Mouse (Mus musculus): ENCODE measurements at regions not wholly inside any gene's neighbourhood (a gene's known extent, or its start where the extent isn't known, plus 50 kb on each side); places are given as distances from the start of the nearest gene placed in this dataset.

- H3K27ac ChIP-seq (ENCODE audit: low read length) = no peak overlapping the region
- H3K36me3 ChIP-seq (ENCODE audit: insufficient read depth, low read length) = no peaks in the 10 kb centered on the region
- peak; percentile 92; the same call in 1 of the 2 replicates for ATAC-seq (ENCODE audit: low FRiP score, low TSS enrichment)
- H3K4me3 ChIP-seq (ENCODE audit: low read length) = no peak overlapping the region
- H3K4me2 ChIP-seq (replicated peaks; ENCODE audit: low read depth, low read length) = peak overlapping the region; percentile 18; the same call in 1 of the 2 replicates
- no peaks in the 10 kb centered on the region for H3K9me3 ChIP-seq (ENCODE audit: low read length)
- H3K4me1 ChIP-seq (ENCODE audit: insufficient read depth, low read length) = no peaks in the 10 kb centered on the region
- no peak overlapping the region for H3K9ac ChIP-seq (replicated peaks; ENCODE audit: low read length)
- 19% methylated on average over 6 of the region's 6 CpGs for WGBS
- no peaks in the 10 kb centered on the region for H3K27me3 ChIP-seq (ENCODE audit: insufficient read depth, low read length)
Observed at GRCm38 (mm10) chr8:50708219-50708911, 1864.6 kb upstream of the Tenm3 start.

- WGBS = 53% methylated on average over 1 of the region's 1 CpGs
Observed at GRCm38 (mm10) chr8:50704276-50704675, 1860.5 kb upstream of the Tenm3 start.

GRCm38 (mm10) chr8:50689033-50689432 lies 1845.3 kb upstream of the Tenm3 start:
- H3K4me3 ChIP-seq (ENCODE audit: low read length) = no peak overlapping the region
- no peak overlapping the region for H3K4me2 ChIP-seq (replicated peaks; ENCODE audit: low read depth, low read length)
- H3K4me1 ChIP-seq (ENCODE audit: insufficient read depth, low read length) = no peaks in the 10 kb centered on the region
- no peaks in the 10 kb centered on the region for H3K36me3 ChIP-seq (ENCODE audit: insufficient read depth, low read length)
- no peak for ATAC-seq (ENCODE audit: low FRiP score, low TSS enrichment)
- no peak overlapping the region for H3K27ac ChIP-seq (ENCODE audit: low read length)
- no peak overlapping the region for H3K9ac ChIP-seq (replicated peaks; ENCODE audit: low read length)
- no peaks in the 10 kb centered on the region for H3K9me3 ChIP-seq (ENCODE audit: low read length)
- 72% methylated on average over 1 of the region's 1 CpGs for WGBS
- H3K27me3 ChIP-seq (ENCODE audit: insufficient read depth, low read length) = no peaks in the 10 kb centered on the region

More at GRCm38 (mm10) chr8:50704276-50704675, 1860.5 kb upstream of the Tenm3 start:
- H3K4me2 ChIP-seq (replicated peaks; ENCODE audit: low read depth, low read length) = no peak overlapping the region
- H3K4me3 ChIP-seq (ENCODE audit: low read length) = no peak overlapping the region
- no peak overlapping the region for H3K27ac ChIP-seq (ENCODE audit: low read length)
- H3K27me3 ChIP-seq (ENCODE audit: insufficient read depth, low read length) = no peaks in the 10 kb centered on the region
- no peak for ATAC-seq (ENCODE audit: low FRiP score, low TSS enrichment)
- H3K9ac ChIP-seq (replicated peaks; ENCODE audit: low read length) = no peak overlapping the region
- no peaks in the 10 kb centered on the region for H3K4me1 ChIP-seq (ENCODE audit: insufficient read depth, low read length)
- H3K9me3 ChIP-seq (ENCODE audit: low read length) = no peaks in the 10 kb centered on the region
- no peaks in the 10 kb centered on the region for H3K36me3 ChIP-seq (ENCODE audit: insufficient read depth, low read length)

- Histone ChIP-seq H3K9me3 (ENCODE audit: low read length) (no peaks in the 10 kb centered on the region), H3K36me3 (ENCODE audit: insufficient read depth, low read length) (no peaks in the 10 kb centered on the region), H3K4me3 (ENCODE audit: low read length) (no peak overlapping the region), H3K27ac (ENCODE audit: low read length) (no peak overlapping the region), H3K4me2 (replicated peaks; ENCODE audit: low read depth, low read length) (no peak overlapping the region), H3K4me1 (ENCODE audit: insufficient read depth, low read length) (no peaks in the 10 kb centered on the region), H3K27me3 (ENCODE audit: insufficient read depth, low read length) (no peaks in the 10 kb centered on the region), H3K9ac (replicated peaks; ENCODE audit: low read length) (no peak overlapping the region)
- 78% methylated on average over 4 of the region's 4 CpGs for whole genome bisulfite sequencing
- no peak for ATAC-seq (ENCODE audit: low FRiP score, low TSS enrichment)
Observed at GRCm38 (mm10) chr8:50665357-50665756, 1821.6 kb upstream of the Tenm3 start.

Measured in kidney, embryonic 16.5 days (tissue).